32 mouse cellular contexts compared by ENCODE assay signal in genomic region chr7:101336686-101337085, GRCm38 (mm10).
"Had no signal": no experiment of that assay in that cellular context is flagged by ENCODE, and none has a peak within 500 bp of the region (broad histone marks: within the 10 kb centered on the region; RNA-seq: fewer than 3 reads in every experiment).

No protein-coding gene starts in this region.

- H3K9ac ChIP-seq: heart, embryonic 12.5 days; heart, embryonic 13.5 days; heart, embryonic 15.5 days; hindbrain, embryonic 12.5 days; hindbrain, embryonic 14.5 days; hindbrain, embryonic 15.5 days; intestine, embryonic 15.5 days; kidney, embryonic 15.5 days had no signal

- H3K9me3 ChIP-seq: heart, embryonic 10.5 days; heart, embryonic 12.5 days; heart, embryonic 13.5 days; heart, embryonic 15.5 days; hindbrain, embryonic 10.5 days; hindbrain, embryonic 12.5 days; hindbrain, embryonic 15.5 days; intestine, embryonic 15.5 days; kidney, embryonic 15.5 days had no signal

- DNase-seq: heart, postnatal 10 days; heart, postnatal 14 days; heart, postnatal 36 days; heart, postnatal 4 days; kidney, adult 11 months; kidney, adult 18-20 months; kidney, adult 8-10 months; kidney, adult 9 months; kidney, postnatal 10 days; kidney, postnatal 14 days; kidney, postnatal 25 days; kidney, postnatal 36 days; kidney, postnatal 4 days; layer of hippocampus, adult 9-11 months; layer of hippocampus, postnatal 36 days had no signal

- H3K27me3 ChIP-seq: heart, embryonic 15.5 days; hindbrain, embryonic 12.5 days; hindbrain, embryonic 15.5 days; intestine, embryonic 15.5 days; kidney, embryonic 15.5 days had no signal

- H3K4me3 ChIP-seq: heart, embryonic 10.5 days; heart, embryonic 12.5 days; heart, embryonic 13.5 days; heart, embryonic 15.5 days; hindbrain, embryonic 10.5 days; hindbrain, embryonic 12.5 days; hindbrain, embryonic 15.5 days; intestine, embryonic 15.5 days; kidney, embryonic 15.5 days; layer of hippocampus, adult 2 months had no signal

- ATAC-seq: hindbrain, embryonic 16.5 days; inflammation-experienced regulatory T-cells, adult 6 months; intestine, embryonic 15.5 days; intestine, embryonic 16.5 days; intestine, postnatal 0 days had no signal

- H3K4me2 ChIP-seq: heart, embryonic 11.5 days; heart, embryonic 12.5 days; heart, embryonic 13.5 days; heart, embryonic 15.5 days; hindbrain, embryonic 12.5 days; hindbrain, embryonic 14.5 days; hindbrain, embryonic 15.5 days; intestine, embryonic 15.5 days; kidney, embryonic 15.5 days had no signal

- H3K27ac ChIP-seq: heart, embryonic 10.5 days; heart, embryonic 13.5 days; heart, embryonic 15.5 days; hindbrain, embryonic 10.5 days; hindbrain, embryonic 12.5 days; hindbrain, embryonic 14.5 days; hindbrain, embryonic 15.5 days; intestine, embryonic 15.5 days; kidney, embryonic 15.5 days; kidney, postnatal 0 days; layer of hippocampus, adult 2 months had no signal

- H3K36me3 ChIP-seq: heart, embryonic 10.5 days; heart, embryonic 12.5 days; heart, embryonic 13.5 days; heart, embryonic 15.5 days; hindbrain, embryonic 10.5 days; hindbrain, embryonic 12.5 days; hindbrain, embryonic 15.5 days; intestine, embryonic 15.5 days had no signal

- H3K4me1 ChIP-seq: hindbrain, embryonic 15.5 days had no signal
